Mouse (Mus musculus) small intestine, adult 2 months (tissue): ENCODE results near the gene Syt15. TPM values are rescaled to one million over a fixed set of nuclear protein-coding genes. Genes with fewer than 3 reads are reported as not detected.
A peak's percentile ranks its signal among the peaks of the same experiment; 100 is the strongest.

Experiments used
- H3K27ac ChIP-seq: fragments of 200-500 bp; 2 replicates; pipeline ENCODE4 v1.5.1; 2012; ENCODE audit warnings: low read depth, low read length, control low read depth, inconsistent platforms; ENCODE audit not compliant: insufficient read depth
- H3K27me3 ChIP-seq: fragments of 200-500 bp; 2 replicates; pipeline ENCODE4 v1.6.1; 2012; ENCODE audit warnings: mild to moderate bottlenecking, moderate library complexity, low read length, inconsistent platforms; ENCODE audit not compliant: control insufficient read depth, insufficient read depth
- H3K36me3 ChIP-seq: fragments of 200-500 bp; 2 replicates; pipeline ENCODE4 v1.6.1; 2012; ENCODE audit warnings: mild to moderate bottlenecking, low read length, control low read depth, inconsistent platforms; ENCODE audit not compliant: control insufficient read depth, insufficient read depth
- H3K4me1 ChIP-seq: fragments of 200-500 bp; 2 replicates; pipeline ENCODE4 v1.6.1; 2012; ENCODE audit warnings: low read length, inconsistent platforms, mixed read lengths; ENCODE audit not compliant: control insufficient read depth, insufficient read depth, insufficient read length
- H3K4me3 ChIP-seq: fragments of 200-500 bp; 2 replicates; pipeline ENCODE4 v1.5.1; 2012; ENCODE audit warnings: low read depth, mild to moderate bottlenecking, control low read depth, inconsistent platforms, low read length, moderate library complexity
- CTCF ChIP-seq: fragments of 200-500 bp; IDR thresholded peaks from 2 replicates; pipeline ENCODE4 v1.5.1; 2012; ENCODE audit warnings: low read depth, mild to moderate bottlenecking, control low read depth, inconsistent platforms, low read length, moderate library complexity, mixed read lengths; ENCODE audit not compliant: insufficient replicate concordance, insufficient read length; ENCODE audit errors: extremely low read depth
- POLR2A ChIP-seq: fragments of 200-500 bp; IDR thresholded peaks from 2 replicates; pipeline ENCODE4 v1.6.1; 2012; ENCODE audit warnings: low read depth, mild to moderate bottlenecking, control low read depth, inconsistent platforms, low read length, moderate library complexity
- WGBS: fragments of 180-500 bp; shearing (Covaris S2); methylation state at CpG from one replicate; pipeline ENCODE4 v1.1.7; 2018; 5-methylcytosine and 5-hydroxymethylcytosine counted together
- polyA plus RNA-seq: library from polyadenylated mRNA; depleted of rRNA; stranded (reverse); fragments of >200 nt; gene quantifications from 2 replicates; pipeline ENCODE4 v1.2.3, GENCODE M21; 2012; rRNA removed

Gene Syt15
- polyA plus RNA-seq, 1 experiment = 3.2 TPM

DNA sequence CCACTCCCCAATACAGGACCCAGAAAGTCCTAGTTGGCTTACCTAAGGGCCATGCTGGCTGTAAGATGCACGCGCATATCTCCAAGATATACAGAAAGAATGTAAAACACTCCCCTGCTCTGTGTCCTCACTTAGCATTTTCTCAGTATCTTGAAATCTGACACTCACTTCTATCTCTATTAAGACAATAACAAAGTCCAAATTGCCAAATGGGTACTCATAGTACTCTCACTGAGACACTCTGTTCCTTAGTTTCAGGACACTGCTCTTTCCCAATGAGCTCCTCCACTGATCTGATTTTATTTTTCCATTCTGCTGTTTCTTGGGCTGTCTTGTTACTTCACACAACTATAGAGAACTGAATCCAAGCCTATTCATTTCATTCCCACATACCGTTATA, 54.7 kb downstream of the Syt15 start:
- WGBS = 69% methylated on average over 3 of the region's 3 CpGs
- H3K27me3 ChIP-seq = no peaks in the 10 kb centered on the region
- no peak for TF ChIP-seq CTCF
- no peak overlapping the region for H3K4me3 ChIP-seq
- peak overlapping the region; percentile 77; the same call in 1 of the 2 replicates for H3K27ac ChIP-seq
- H3K36me3 ChIP-seq = no peaks in the 10 kb centered on the region
- peaks cover 4% of the 10 kb centered on the region; the same call in 1 of the 2 replicates for H3K4me1 ChIP-seq

DNA sequence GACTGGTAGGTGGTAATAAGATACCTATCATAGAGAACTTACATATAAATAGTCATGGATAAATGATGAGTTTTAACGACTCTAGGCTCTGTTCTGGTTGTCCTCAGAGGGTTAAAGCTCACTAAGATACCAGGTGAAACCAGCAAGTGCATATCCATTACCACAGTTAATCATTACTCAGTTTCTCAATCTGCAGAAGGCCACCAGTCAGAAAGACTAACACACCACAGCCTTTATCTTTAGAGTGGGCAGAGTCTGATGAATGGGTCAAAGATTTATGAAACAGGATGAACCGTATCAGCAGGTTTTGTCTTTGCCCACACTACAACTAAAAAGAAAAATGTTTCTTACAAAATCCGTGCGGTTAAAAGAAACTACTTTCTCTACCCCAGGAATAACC, 55.8 kb downstream of the Syt15 start:
- no peaks in the 10 kb centered on the region for H3K36me3 ChIP-seq
- H3K27ac ChIP-seq = peak overlapping the region; percentile 67
- no peak overlapping the region for H3K4me3 ChIP-seq
- peaks cover 4% of the 10 kb centered on the region; the same call in 1 of the 2 replicates for H3K4me1 ChIP-seq
- no peaks in the 10 kb centered on the region for H3K27me3 ChIP-seq
- 30% methylated on average over 4 of the region's 4 CpGs for WGBS
- TF ChIP-seq CTCF (no peak), POLR2A (no peak)

DNA sequence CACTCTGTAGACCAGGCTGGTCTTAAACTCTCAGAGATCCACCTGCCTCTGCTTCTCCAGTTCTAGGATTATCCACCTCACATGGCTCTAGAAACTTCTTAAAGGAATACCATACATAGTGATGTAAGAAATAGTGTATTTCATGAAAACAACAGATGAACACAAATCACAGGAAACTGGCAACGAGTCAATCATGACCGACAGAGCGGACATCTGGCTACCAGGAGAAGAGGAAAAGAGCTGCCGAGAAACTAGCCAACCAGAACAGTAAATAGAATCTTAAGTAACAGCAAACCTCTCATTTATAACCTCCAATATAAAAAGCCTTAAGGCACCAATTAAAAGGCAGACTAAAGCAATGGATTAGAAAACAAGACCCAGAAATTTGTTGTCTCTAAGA, 60.3 kb downstream of the Syt15 start:
- H3K27ac ChIP-seq = no peak overlapping the region
- H3K27me3 ChIP-seq = no peaks in the 10 kb centered on the region
- H3K4me1 ChIP-seq = peaks cover 5% of the 10 kb centered on the region; the same call in 1 of the 2 replicates
- no peaks in the 10 kb centered on the region for H3K36me3 ChIP-seq
- 84% methylated on average over 4 of the region's 4 CpGs for WGBS
- H3K4me3 ChIP-seq = no peak overlapping the region
- TF ChIP-seq CTCF = no peak
- no peak for TF ChIP-seq POLR2A

Other genes with a start within 250 kb of the Syt15 start
- gene Zfp488, start 240.8 kb upstream of the Syt15 start, polyA plus RNA-seq = not detected in 2 replicates
- not detected in 2 replicates for gene Gm30083, start 204.4 kb upstream of the Syt15 start, polyA plus RNA-seq
- not detected in 2 replicates for gene Gm5460, start 202.8 kb upstream of the Syt15 start, polyA plus RNA-seq
- gene Antxrl, start 166.9 kb upstream of the Syt15 start, polyA plus RNA-seq = not detected in 2 replicates
- gene Anxa8, start 133.6 kb upstream of the Syt15 start, polyA plus RNA-seq = 0.11 and 0.50 TPM in 2 replicates
- gene A630023A22Rik, start 116.8 kb upstream of the Syt15 start, polyA plus RNA-seq = not detected in 2 replicates
- 0.14 and 0.91 TPM in 2 replicates for gene Npy4r, start 67.1 kb upstream of the Syt15 start, polyA plus RNA-seq
- 0.05 and 0.23 TPM in 2 replicates for gene Gprin2, start 17.9 kb upstream of the Syt15 start, polyA plus RNA-seq
- gene Shld2, start 90.9 kb downstream of the Syt15 start, polyA plus RNA-seq = 0.19 and 0.79 TPM in 2 replicates
- 33.8 and 223 TPM in 2 replicates for gene Glud1, start 91.1 kb downstream of the Syt15 start, polyA plus RNA-seq
- not detected in 2 replicates for gene Fam25c, start 135.8 kb downstream of the Syt15 start, polyA plus RNA-seq
- 4.4 and 4.8 TPM in 2 replicates for gene Sncg, start 155.2 kb downstream of the Syt15 start, polyA plus RNA-seq
- 3.5 and 5.5 TPM in 2 replicates for gene Mmrn2, start 155.9 kb downstream of the Syt15 start, polyA plus RNA-seq